Mouse (Mus musculus): ENCODE results near the gene Smpd4.

DNA sequence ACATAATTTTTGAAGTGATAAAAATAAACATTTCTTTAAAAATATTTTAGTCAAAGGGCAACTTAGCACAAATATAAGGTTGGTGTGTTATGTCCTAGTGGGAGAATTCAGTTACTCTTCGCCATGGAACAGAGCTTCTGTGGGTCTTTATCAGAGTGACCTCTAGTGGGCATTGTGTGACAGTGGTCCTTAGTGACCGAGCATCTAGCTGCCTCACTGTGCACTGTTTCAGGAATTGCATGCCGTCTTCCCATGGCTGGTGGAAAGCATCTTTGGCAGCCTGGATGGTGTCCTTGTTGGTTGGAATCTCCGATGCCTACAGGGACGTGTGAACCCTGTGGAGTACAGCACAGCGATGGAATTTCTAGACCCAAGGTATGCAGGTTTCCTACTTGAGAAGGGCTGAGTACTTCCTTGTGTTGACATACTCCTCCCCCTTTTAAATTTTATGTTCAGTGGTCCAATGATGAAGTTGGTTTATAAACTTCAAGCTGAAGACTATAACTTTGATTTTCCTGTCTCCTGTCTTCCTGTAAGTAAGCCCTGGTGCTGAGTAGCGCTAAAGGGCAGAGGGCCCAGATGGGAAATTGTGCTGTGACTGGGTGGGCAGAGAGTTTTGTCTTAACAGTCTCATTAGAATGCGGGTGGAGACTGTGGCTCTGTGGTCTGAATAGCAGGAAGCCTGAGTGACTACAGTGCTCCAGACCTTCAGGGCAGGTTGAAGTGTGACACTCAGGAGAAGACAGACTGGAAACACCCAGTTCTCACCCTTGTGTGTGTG is 6.5 kb downstream of the Smpd4 start:
- TF ChIP-seq POLR2A (IDR thresholded peaks at IDR 0.05; ENCODE audit: extremely low read depth, insufficient read depth, low read length): no peak
- TF ChIP-seq CTCF (IDR thresholded peaks at IDR 0.05; ENCODE audit: extremely low read depth, insufficient read depth, low read length): peak; percentile 54
